Mouse (Mus musculus) neutrophil, adult 5-6 weeks (primary cell): ENCODE results near the gene Vdr. TPM values are rescaled to one million over a fixed set of nuclear protein-coding genes. Genes with fewer than 3 reads are reported as not detected.

ENCODE experiments used
- ATAC-seq: fragments of 151-379, 151-347 bp; 2 replicates; pipeline ENCODE4 v1.8.0; 2017; ENCODE audit warnings: mild to moderate bottlenecking, moderate TSS enrichment; ENCODE audit not compliant: insufficient number of reproducible peaks, poor library complexity, low FRiP score, severe bottlenecking; ENCODE audit errors: extremely low read depth
- total RNA-seq: library from RNA; stranded (forward); fragments of 200-1000 nt; gene quantifications from 2 replicates; pipeline ENCODE4 v1.2.3, GENCODE M21; 2017

Gene Vdr
- 0.23 TPM in 1 of 2 replicates, not detected in the other for total RNA-seq

GRCm38 (mm10) chr15:97910530-97910929, at the start of gene Vdr:
Gene Vdr, minus strand, starts transcription at chr15:97910630.
- ATAC-seq = no peak

GRCm38 (mm10) chr15:97956416-97956815, 46.0 kb upstream of the Vdr start:
- no peak for ATAC-seq

GRCm38 (mm10) chr15:97955742-97956141, 45.3 kb upstream of the Vdr start:
- ATAC-seq = no peak

- no peak for ATAC-seq
Measured at GRCm38 (mm10) chr15:97955286-97955685, 44.9 kb upstream of the Vdr start.

GRCm38 (mm10) chr15:97954671-97955070, 44.2 kb upstream of the Vdr start:
- no peak for ATAC-seq

- ATAC-seq = no peak
Measured at GRCm38 (mm10) chr15:97952889-97953189, 42.4 kb upstream of the Vdr start.

- ATAC-seq = peak; percentile 51
Measured at GRCm38 (mm10) chr15:97952137-97952888, 41.9 kb upstream of the Vdr start.

- no peak for ATAC-seq
Measured at GRCm38 (mm10) chr15:97950240-97950639, 39.8 kb upstream of the Vdr start.

GRCm38 (mm10) chr15:97949706-97950105, 39.3 kb upstream of the Vdr start:
- no peak for ATAC-seq

- no peak for ATAC-seq
Measured at GRCm38 (mm10) chr15:97948720-97949119, 38.3 kb upstream of the Vdr start.

GRCm38 (mm10) chr15:97945656-97946315, 35.4 kb upstream of the Vdr start:
- no peak for ATAC-seq

- ATAC-seq = no peak
Measured at GRCm38 (mm10) chr15:97944919-97945574, 34.6 kb upstream of the Vdr start.

GRCm38 (mm10) chr15:97943356-97943755, 32.9 kb upstream of the Vdr start:
- ATAC-seq = no peak

GRCm38 (mm10) chr15:97942538-97942937, 32.1 kb upstream of the Vdr start:
- ATAC-seq = no peak

- no peak for ATAC-seq
Measured at GRCm38 (mm10) chr15:97941306-97941705, 30.9 kb upstream of the Vdr start.

- no peak for ATAC-seq
Measured at GRCm38 (mm10) chr15:97940088-97940487, 29.7 kb upstream of the Vdr start.

GRCm38 (mm10) chr15:97938580-97938979, 28.1 kb upstream of the Vdr start:
- ATAC-seq = no peak

- ATAC-seq = no peak
Measured at GRCm38 (mm10) chr15:97932441-97932840, 22.0 kb upstream of the Vdr start.

GRCm38 (mm10) chr15:97929259-97929824, 18.9 kb upstream of the Vdr start:
- ATAC-seq = no peak

GRCm38 (mm10) chr15:97927821-97928220, 17.4 kb upstream of the Vdr start:
- ATAC-seq = no peak
